Mouse (Mus musculus): ENCODE results near the gene Lhfpl2. TPM values are rescaled to one million over a fixed set of nuclear protein-coding genes. Genes with fewer than 3 reads are reported as not detected.

The Lhfpl2 gene
- polyA plus RNA-seq, 1 experiment from 2014 or later, result 144 TPM

DNA sequence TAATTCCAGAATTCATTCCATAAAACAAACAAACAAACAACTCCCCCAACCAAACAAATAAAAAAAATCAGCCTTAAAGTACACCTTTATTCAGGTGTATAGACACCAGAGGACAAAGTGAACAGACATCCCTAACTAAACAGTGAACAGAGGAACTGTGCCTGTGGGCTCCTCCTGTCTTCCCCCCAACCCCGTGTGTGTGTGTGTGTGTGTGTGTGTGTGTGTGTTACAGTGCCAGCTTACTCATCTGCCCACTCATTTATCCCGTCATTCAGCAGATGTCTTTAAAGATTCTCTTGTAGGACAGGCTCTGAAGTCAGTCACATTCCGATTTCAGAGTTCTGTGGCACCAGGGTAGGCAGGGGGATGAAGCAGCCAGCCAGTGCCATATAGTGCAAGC lies 2.9 kb downstream of the Lhfpl2 start:
- Histone ChIP-seq H3K4me3 (ENCODE audit: inconsistent target) (no peak overlapping the region), H3K79me2 (ENCODE audit: inconsistent target) (no peaks in the 10 kb centered on the region), H3K27ac (no peak overlapping the region), H3K36me3 (ENCODE audit: inconsistent target) (no peaks in the 10 kb centered on the region)
- WGBS (ENCODE audit: missing documents), result 82% methylated on average over 3 of the region's 3 CpGs

DNA sequence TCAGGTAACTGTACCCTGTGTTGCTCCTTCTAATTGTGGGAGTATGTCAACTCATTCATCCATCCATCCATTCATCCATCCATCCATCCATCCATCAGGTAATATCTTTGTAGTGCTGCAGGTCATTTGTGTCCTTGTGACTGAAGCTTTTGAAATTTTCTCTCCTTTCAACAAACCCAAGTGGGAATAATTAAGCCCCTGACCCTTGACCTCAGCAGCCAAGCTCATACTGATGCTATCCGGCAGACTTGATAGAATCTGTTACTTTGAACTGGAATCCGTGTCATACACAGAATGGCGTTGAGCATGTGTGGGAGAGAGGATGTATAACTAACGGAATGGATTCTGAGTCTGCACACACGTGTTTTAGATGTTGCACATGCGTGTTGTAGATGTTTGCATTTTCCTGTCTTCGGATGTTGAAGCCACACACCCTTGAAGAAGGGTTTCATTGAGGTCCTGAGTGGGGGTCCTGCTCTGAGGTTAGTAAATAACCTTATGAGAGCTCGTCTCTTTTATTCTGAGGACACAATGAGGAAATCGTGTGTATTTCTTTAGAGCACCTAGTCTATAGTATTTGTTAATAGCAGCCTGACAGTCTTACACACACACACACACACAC lies 3.8 kb downstream of the Lhfpl2 start:
- Histone ChIP-seq H3K36me3 (ENCODE audit: inconsistent target) (no peaks in the 10 kb centered on the region), H3K4me3 (ENCODE audit: inconsistent target) (no peak overlapping the region), H3K79me2 (ENCODE audit: inconsistent target) (no peaks in the 10 kb centered on the region), H3K27ac (no peak overlapping the region)
- WGBS (ENCODE audit: missing documents), result 92% methylated on average over 9 of the region's 9 CpGs

DNA sequence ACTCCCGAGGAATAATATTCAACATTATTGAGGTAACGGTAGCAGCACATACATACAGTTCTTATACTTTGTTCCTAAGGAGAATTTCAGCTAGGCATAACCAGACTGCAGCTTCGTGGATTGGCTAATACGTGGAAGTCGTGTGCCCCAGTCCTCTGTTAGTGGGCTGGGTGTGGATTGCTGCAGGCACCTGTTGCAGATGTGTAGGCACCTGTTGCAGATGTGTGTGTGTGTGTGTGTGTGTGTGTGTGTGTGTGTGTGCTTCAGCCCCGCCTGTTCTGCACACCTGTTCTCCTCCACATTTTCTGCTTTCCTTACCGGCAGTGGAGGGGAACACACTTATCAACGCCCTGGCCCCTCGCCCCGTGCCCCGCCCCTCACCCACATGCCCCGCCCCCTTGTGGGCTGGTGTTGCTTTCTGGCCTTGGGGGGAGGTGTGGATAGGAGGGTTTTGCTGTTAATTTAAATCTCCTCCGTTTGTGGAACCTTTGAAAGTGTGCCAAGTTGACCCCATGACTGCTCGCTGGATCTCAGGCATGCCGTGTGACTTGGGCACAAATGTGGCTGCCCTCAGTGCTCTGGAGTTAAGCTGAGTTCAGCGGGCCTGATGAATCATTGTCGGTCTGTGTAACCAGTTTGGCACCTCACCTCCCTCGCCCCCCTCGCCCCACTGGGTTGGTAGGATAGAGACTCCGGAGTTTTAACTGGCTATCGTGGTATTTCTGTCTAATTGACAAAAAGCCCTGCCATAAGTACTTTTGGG lies 4.9 kb downstream of the Lhfpl2 start:
- Histone ChIP-seq H3K4me3 (ENCODE audit: inconsistent target) (no peak overlapping the region), H3K79me2 (ENCODE audit: inconsistent target) (no peaks in the 10 kb centered on the region), H3K36me3 (ENCODE audit: inconsistent target) (no peaks in the 10 kb centered on the region), H3K27ac (peak overlapping the region; percentile 22; the same call in 1 of the 2 replicates)
- WGBS (ENCODE audit: missing documents), result 19% methylated on average over 17 of the region's 21 CpGs

- H3K36me3 ChIP-seq (ENCODE audit: inconsistent target), result no peaks in the 10 kb centered on the region
- no peaks in the 10 kb centered on the region for H3K79me2 ChIP-seq (ENCODE audit: inconsistent target)
- peak overlapping the region; percentile 22; the same call in 1 of the 2 replicates for H3K27ac ChIP-seq
- WGBS (ENCODE audit: missing documents), result 30% methylated on average over 8 of the region's 8 CpGs
- no peak overlapping the region for H3K4me3 ChIP-seq (ENCODE audit: inconsistent target)
Observed at GRCm38 (mm10) chr13:94063156-94063555, 5.6 kb downstream of the Lhfpl2 start.

DNA sequence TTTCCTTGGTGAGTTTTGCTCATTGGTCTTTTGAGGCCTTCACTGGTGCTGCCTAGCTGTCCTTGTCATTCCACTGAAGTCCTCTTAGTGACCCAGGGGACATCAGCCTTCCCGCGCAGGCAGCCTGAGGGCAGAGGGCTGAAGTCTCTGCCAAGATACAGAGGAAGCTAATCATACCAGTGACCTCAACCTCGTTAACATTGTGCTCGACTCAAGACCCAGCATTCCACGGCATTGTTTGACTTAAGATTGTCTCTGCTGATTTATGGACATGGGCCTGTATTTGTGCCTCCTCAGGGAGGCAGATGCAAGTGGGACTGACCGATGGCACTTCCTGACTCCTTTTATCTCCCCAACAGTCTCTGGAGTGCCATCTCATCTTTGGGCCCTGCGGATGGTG lies 7.0 kb downstream of the Lhfpl2 start:
- H3K27ac ChIP-seq, result no peak overlapping the region
- 93% methylated on average over 7 of the region's 7 CpGs for WGBS (ENCODE audit: missing documents)
- no peaks in the 10 kb centered on the region for H3K79me2 ChIP-seq (ENCODE audit: inconsistent target)

DNA sequence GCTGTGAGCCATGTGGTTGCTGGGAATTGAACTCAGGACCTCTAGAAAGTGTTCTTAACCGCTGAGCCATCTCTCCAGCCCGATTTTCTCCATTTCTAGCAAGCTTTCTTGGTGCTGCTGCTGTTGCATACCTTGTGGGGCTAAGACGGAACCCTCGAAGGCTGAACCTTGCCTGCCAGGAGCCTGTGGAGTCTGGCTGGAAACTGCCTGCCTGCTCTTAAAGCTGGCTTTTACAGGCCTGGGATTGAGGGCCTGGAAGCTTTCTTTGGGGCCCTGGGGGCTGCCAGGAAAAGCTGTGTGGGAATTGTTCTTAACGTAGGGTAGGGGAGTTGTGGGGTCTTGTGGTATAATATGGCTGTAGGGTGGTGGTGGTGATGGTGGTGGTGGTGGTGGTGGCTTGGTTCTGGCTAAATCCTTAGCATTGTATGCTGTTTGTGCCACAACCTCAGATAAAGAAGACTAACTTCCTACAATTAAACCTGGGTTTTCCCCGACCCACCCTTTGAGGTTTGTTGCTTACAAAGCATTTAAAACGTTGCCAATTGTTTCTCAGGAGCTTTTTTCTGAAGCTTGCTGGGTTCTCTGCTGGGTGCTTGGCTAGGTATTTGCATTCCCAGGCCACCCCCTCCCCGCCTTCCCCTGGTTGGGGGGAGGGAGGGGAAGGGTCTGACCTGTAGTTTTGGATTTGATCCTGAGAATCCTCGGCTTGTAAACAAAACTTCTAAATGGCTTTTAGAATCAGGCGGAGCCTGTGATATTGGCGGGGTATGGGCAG lies 7.9 kb downstream of the Lhfpl2 start:
- H3K4me3 ChIP-seq (ENCODE audit: inconsistent target), result no peak overlapping the region
- 78% methylated on average over 11 of the region's 11 CpGs for WGBS (ENCODE audit: missing documents)
- H3K79me2 ChIP-seq (ENCODE audit: inconsistent target), result no peaks in the 10 kb centered on the region
- no peaks in the 10 kb centered on the region for H3K36me3 ChIP-seq (ENCODE audit: inconsistent target)
- no peak overlapping the region for H3K27ac ChIP-seq

More for the DNA sequence above, 7.0 kb downstream of the Lhfpl2 start:
- H3K4me3 ChIP-seq (ENCODE audit: inconsistent target), result no peak overlapping the region
- H3K36me3 ChIP-seq (ENCODE audit: inconsistent target), result no peaks in the 10 kb centered on the region

DNA sequence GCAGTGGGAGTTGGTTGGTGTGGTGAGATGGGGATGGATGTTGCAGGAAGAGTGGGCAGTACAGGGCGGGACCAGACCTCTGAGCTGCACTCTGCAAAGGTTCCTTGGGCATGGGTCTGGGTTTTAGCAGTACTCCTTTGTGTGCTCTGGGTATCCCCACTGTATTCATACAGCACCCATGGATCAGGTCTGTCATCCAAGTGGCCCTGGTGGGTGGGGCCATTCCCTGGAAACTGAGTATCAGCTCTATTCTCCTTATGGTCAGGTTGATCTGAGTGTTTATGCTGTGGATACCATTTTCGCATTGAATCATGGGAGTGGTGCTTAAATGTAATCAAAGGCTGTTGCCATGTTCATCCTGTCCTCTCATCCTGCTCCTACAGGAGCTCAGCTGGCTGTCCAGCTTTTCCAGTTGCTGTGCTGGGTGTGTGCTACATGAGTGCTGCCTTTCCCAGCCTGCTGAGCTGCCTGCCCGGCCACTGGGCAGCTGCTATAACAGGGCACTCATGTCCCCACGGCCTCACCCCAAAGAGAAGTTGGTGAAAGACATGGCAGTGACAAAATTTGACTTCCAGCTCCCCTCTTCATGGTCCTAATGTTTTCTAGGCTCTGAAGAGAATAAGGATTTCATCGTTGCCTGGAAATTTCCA lies 9.2 kb downstream of the Lhfpl2 start:
- WGBS (ENCODE audit: missing documents), result 96% methylated on average over 5 of the region's 5 CpGs
- H3K79me2 ChIP-seq (ENCODE audit: inconsistent target), result no peaks in the 10 kb centered on the region
- H3K4me3 ChIP-seq (ENCODE audit: inconsistent target), result no peak overlapping the region
- no peaks in the 10 kb centered on the region for H3K36me3 ChIP-seq (ENCODE audit: inconsistent target)
- H3K27ac ChIP-seq, result no peak overlapping the region

DNA sequence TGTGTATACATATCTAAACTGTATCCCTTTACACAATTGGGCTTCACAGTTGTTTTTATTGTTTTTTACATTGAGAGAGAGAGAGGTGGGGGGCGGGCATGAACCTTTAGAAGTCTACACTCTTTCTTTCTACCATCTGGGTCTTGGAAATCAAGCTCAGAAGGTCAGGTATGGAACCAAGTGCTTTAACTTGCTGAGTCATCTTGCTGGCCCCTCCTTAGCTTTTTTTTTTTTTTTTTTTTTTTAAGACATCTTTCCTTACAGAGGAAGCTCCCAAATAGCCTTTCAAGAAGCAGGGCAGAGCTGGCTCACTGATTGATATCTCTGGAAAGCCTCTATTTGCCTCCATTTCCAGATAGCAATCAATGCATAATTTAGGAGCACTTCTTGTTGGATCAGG lies 10.7 kb downstream of the Lhfpl2 start:
- Histone ChIP-seq H3K27ac (no peak overlapping the region), H3K36me3 (ENCODE audit: inconsistent target) (no peaks in the 10 kb centered on the region), H3K79me2 (ENCODE audit: inconsistent target) (no peaks in the 10 kb centered on the region), H3K4me3 (ENCODE audit: inconsistent target) (no peak overlapping the region)
- WGBS (ENCODE audit: missing documents), result 100% methylated on average over 1 of the region's 1 CpGs

GRCm38 (mm10) chr13:94069421-94070307 lies 12.1 kb downstream of the Lhfpl2 start:
- Histone ChIP-seq H3K36me3 (ENCODE audit: inconsistent target) (no peaks in the 10 kb centered on the region), H3K79me2 (ENCODE audit: inconsistent target) (no peaks in the 10 kb centered on the region), H3K4me3 (ENCODE audit: inconsistent target) (no peak overlapping the region), H3K27ac (no peak overlapping the region)
- WGBS (ENCODE audit: missing documents), result 91% methylated on average over 16 of the region's 16 CpGs

DNA sequence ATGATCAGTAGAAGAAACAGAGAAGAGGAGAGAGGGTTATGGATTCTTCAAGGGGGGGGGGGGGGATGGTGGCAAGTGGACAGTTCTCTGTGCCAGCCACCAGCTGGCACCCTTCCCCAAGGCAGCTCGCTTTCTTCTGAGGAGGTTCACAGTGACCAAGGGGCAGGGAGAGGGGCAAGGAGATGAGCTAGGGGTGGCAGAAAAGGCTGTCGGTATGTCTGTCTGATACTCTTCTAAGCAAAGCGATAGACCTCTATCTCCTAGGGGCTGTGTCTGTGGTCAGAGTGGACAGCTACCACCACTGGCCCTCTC lies 12.7 kb downstream of the Lhfpl2 start:
- no peaks in the 10 kb centered on the region for H3K79me2 ChIP-seq (ENCODE audit: inconsistent target)
- no peak overlapping the region for H3K27ac ChIP-seq
- H3K4me3 ChIP-seq (ENCODE audit: inconsistent target), result no peak overlapping the region
- H3K36me3 ChIP-seq (ENCODE audit: inconsistent target), result no peaks in the 10 kb centered on the region
- WGBS (ENCODE audit: missing documents), result 89% methylated on average over 3 of the region's 3 CpGs

GRCm38 (mm10) chr13:94070927-94071326 lies 13.3 kb downstream of the Lhfpl2 start:
- WGBS (ENCODE audit: missing documents), result 95% methylated on average over 3 of the region's 3 CpGs
- Histone ChIP-seq H3K36me3 (ENCODE audit: inconsistent target) (no peaks in the 10 kb centered on the region), H3K4me3 (ENCODE audit: inconsistent target) (no peak overlapping the region), H3K27ac (no peak overlapping the region), H3K79me2 (ENCODE audit: inconsistent target) (no peaks in the 10 kb centered on the region)

- H3K36me3 ChIP-seq (ENCODE audit: inconsistent target), result no peaks in the 10 kb centered on the region
- no peak overlapping the region for H3K4me3 ChIP-seq (ENCODE audit: inconsistent target)
- 79% methylated on average over 9 of the region's 9 CpGs for WGBS (ENCODE audit: missing documents)
Observed at GRCm38 (mm10) chr13:94073046-94073715, 15.6 kb downstream of the Lhfpl2 start.

GRCm38 (mm10) chr13:94073716-94074115 lies 16.1 kb downstream of the Lhfpl2 start:
- WGBS (ENCODE audit: missing documents), result 98% methylated on average over 5 of the region's 5 CpGs
- Histone ChIP-seq H3K36me3 (ENCODE audit: inconsistent target) (no peaks in the 10 kb centered on the region), H3K79me2 (ENCODE audit: inconsistent target) (no peaks in the 10 kb centered on the region), H3K27ac (no peak overlapping the region), H3K4me3 (ENCODE audit: inconsistent target) (no peak overlapping the region)

More at GRCm38 (mm10) chr13:94073046-94073715, 15.6 kb downstream of the Lhfpl2 start:
- no peak overlapping the region for H3K27ac ChIP-seq
- H3K79me2 ChIP-seq (ENCODE audit: inconsistent target), result no peaks in the 10 kb centered on the region

Data from macrophage (primary cell).